Mouse (Mus musculus): ENCODE measurements around the gene Slc22a14.
A peak's percentile ranks its signal among the peaks of the same experiment; 100 is the strongest.
"Not testable (repeated sequence)": the region's sequence is repeated elsewhere in the genome, so short reads cannot be mapped to it uniquely, and the experiment has no call there.

Gene Slc22a14

GRCm38 (mm10) chr9:119322289-119323259 is 42.8 kb downstream of the Slc22a14 start, which contains the start of gene Oxsr1:
TSS of gene Oxsr1 (minus strand) at chr9:119322427.
- peak; percentile 98 for DNase-seq (ENCODE audit: low read depth, low spot score)

DNA sequence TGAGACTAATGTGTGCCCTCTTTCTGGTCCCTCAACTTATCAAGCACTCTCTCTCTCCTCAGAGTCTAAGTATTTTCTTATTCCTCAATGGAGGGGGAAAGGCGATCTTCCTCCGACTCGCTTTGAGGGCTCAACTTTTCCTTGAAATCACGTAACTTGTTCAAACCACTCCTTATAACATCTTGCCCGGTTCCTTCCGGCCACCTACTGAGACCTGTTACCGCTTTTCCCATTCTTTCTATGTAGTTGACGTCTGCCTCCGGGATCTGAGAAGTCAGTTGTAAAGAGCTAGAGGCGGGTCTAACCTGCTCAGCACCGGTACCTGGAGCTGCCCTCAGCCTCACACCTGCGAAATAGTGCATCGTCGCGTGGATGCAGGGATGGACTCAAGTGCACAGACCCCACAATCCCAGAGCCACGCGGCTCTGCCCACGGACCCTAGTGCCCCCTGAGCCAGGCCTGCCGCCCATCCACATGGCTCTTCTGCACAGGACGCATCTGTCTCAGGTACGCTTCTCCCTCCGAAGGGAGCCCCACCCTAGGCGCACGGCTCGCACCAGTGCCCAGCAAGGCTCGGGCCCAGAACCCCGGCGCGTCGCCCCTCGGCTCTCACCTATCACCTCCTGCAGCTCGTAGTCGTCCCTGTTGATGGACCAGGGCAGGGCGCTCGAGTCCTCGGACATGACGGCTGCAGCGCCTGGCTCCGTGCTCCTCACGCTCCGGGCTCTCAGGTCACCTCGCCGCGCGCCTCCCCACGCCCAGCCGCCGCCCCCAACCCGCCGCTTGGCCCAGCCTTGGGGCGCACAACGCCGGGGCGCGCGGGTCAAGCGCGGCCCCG is 43.7 kb downstream of the Slc22a14 start:
- no peak for DNase-seq (ENCODE audit: low read depth, low spot score)

GRCm38 (mm10) chr9:119320946-119321345 is 44.4 kb downstream of the Slc22a14 start:
- no peak for DNase-seq (ENCODE audit: low read depth, low spot score)

- no peak for DNase-seq (ENCODE audit: low read depth, low spot score)
Measured at GRCm38 (mm10) chr9:119320446-119320845, 44.9 kb downstream of the Slc22a14 start.

GRCm38 (mm10) chr9:119318891-119319290 is 46.5 kb downstream of the Slc22a14 start:
- no peak for DNase-seq (ENCODE audit: low read depth, low spot score)

DNA sequence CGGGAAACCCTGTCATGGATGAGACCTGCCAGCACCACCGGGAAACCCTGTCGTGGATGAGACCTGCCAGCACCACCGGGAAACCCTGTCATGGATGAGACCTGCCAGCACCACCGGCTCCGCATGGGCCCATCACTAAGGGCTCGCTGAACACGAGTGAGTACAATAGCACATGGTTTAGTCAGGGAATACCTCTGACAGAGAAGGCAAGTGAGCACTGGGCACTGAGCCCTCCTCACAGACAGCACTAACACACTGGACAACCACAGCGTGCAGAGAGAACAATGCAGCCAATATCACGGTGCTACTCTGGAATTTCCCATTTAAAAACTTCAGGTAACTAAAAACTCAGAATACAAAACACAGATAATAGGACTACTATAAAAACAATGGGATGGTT is 52.3 kb downstream of the Slc22a14 start:
- no peak for DNase-seq (ENCODE audit: low read depth, low spot score)

DNA sequence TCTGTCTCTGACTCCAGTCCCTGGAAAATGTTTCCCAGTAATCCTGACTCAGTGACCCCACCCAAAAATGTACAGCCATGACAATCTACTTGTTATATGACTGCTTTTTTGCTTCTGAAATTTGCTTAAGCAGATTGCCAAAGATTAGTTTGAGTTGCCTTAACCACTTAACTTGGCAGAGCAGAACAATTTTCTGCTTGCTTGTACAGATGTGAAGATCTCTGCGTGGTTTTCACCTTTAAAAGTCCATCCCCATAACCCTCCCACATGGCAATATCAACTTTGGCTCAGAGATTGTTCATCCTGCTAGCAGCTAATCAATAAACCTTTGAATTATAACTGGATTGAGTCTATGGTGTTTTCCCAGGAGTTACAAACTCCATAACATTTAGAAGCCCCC is 56.3 kb downstream of the Slc22a14 start:
- no peak for DNase-seq (ENCODE audit: low read depth, low spot score)

- DNase-seq (ENCODE audit: low read depth, low spot score), result no peak
Measured at GRCm38 (mm10) chr9:119305863-119306262, 59.5 kb downstream of the Slc22a14 start.

DNA sequence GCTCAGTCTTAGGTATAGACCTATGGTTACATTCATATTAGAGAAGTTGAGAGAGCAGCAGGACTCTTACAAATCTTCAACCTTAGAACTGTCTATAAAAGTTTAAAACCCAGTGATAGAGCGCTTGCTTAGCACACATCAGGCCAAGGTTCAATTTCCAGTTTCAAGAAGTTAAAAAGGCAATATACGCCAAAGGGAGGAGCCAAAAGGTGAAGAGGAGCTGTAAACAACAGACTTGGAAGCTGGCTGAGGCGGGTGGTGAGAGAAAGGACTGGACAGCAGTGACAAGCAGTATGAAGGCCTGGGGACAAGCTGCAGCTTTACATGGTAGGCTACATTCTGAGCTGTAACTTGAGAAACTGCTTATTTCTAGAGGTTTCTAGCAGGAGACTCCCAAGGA is 66.8 kb downstream of the Slc22a14 start:
- DNase-seq (ENCODE audit: low read depth, low spot score), result no peak

DNA sequence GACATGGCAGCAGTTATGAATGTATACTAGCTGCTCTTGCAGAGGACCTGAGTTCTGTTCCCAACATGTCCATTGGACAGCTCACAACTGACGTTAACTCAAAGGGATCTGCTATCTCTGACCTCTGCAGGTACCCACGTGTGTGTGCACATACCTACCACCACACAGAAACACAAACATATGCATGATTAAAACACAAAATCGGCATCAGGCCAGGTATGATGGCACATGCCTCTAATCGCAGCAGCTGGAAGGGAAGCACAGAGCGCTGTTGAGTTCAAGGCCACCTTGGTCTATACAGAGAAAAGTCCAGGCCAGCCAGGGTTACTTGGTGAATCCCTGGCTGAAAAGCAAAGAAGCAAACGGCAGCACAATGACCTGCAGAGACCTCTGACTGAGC is 67.7 kb downstream of the Slc22a14 start:
- DNase-seq (ENCODE audit: low read depth, low spot score), result no peak

GRCm38 (mm10) chr9:119290791-119291190 is 74.6 kb downstream of the Slc22a14 start:
- DNase-seq (ENCODE audit: low read depth, low spot score), result no peak

DNA sequence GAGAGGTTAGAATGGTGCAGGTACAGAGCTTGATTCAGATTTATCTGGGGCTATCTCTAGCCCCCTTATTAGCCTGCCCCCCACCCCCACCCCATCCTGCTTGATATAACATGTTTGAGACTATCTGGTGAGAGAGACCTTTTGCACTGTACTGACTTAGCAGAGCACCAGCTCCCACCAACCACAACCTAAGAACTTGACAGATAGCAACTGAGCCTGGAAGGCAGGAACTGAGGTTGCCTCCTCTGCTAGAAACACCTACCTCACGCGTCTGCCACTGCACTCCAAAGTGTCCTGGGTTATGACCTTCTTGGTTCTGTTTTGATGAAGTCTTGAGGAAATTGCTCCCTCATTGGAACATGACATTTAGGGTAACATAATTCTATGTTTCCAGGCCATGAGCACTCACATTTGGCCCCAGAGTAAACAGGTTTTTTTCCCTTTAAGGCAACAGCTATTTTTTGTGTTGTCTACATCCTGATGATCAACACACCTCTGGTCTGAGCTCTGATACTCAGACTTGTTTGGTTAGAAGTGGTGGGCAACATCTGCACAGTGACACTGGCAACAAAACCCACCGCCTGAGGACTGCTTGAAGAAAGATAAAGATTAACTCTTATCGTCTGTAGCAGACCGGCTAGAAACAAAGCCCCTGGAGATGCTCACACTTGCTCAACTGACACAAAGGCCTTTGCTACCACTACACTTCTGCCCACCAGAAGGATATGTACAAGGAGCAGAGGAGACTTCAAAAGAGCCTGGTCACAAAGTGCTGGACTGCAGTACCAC is 84.3 kb downstream of the Slc22a14 start:
- no peak for DNase-seq (ENCODE audit: low read depth, low spot score)

GRCm38 (mm10) chr9:119278031-119278430 is 87.3 kb downstream of the Slc22a14 start:
- no peak for DNase-seq (ENCODE audit: low read depth, low spot score)

DNA sequence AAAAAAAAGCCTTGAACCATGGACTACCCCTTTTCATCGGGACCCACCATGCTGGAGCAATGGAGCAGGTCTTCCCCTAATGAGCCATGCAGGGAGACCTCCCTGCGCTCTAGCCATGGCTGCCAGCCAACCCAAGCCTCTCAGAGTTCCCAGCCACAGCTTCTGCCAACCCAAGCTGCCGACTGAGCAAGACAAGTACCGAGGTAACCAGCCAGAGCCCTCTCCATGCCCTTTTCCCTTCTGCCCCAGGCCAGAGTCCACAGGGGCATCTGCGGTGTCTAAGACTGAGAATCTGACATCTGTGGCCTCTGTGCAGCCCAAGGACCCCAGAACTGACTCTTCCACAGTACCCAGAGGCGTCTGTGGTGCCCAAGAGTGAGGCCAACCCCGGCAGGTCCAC is 89.0 kb downstream of the Slc22a14 start:
- no peak for DNase-seq (ENCODE audit: low read depth, low spot score)

DNA sequence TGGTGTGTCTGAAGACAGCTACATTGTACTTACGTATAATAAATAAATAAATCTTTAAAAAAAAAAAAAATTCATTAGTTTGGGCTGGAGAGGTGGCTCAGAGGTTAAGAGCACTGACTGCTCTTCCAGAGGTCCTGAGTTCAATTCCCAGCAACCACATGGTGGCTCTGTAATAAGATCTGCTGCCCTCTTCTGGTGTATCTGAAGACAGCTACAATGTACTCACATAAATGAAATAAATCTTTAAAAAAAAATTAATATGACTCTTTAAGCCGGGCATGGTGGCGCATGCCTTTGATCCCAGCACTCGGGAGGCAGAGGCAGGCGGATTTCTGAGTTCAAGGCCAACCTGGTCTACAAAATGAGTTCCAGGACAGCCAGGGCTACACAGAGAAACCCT is 90.5 kb downstream of the Slc22a14 start:
- DNase-seq (ENCODE audit: low read depth, low spot score), result not testable (repeated sequence)

DNA sequence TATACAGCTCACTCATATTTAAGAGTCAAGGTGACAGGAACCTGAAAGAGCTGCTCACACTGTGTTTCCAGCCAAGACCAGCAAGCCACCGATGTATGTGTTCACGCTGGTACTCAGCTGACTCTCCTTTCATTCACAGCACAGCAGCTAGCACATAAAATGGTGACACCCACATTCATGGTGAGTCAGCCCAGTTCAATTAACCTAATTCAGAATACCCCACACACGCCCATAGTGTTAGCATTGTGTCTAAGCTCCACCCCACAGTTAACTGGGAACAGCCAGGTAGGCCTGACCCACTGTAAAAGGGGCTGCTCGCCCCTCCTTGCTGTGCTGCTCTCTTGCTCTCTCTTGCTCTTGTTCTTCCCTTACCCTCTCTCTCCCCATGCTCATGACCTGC is 93.9 kb downstream of the Slc22a14 start:
- DNase-seq (ENCODE audit: low read depth, low spot score), result no peak

DNA sequence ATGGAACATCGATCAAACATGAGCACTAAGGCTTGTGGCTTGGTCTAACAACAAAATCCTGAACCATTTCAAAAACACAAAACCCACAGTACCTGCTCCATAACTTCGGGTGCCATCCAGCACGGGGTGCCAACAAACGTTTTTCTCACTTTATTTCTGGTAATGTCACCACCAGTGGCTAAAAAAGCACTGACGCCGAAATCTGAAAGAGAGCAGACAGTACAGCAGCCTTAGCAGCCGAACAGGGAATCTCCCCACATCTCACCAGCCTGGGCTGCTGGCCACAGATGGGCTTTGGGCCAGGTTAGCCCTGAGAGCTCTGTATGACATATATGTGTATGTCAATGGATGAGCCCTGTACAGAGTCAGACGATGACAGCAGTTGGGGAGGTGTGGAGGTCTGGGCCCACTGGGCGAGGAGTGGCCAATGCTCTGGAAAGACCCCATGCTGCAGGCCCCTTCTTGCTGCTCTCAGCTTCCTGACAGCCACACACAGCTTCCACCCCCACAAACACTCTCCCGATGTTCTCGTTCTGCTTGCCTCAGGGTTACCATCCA is 96.7 kb downstream of the Slc22a14 start:
- DNase-seq (ENCODE audit: low read depth, low spot score), result no peak

DNA sequence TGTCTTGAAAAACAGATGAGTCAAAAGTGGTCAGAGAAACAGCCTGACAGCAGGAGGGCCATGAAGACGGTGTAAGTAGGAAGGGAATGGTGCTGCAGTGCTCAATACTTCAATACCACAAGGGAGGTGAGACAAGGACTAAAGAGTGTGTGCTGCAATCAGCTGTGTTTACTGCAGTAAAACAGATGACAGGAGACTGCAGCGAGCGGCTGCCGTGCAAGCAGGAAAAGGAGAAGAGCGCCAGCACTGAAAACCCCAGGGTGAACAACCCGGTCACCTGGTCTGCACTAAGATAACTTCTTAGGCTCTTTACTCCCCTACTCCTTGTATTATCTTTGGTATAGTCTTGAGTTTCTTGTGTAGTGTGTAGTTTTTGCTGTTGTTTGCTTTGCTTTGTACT is 97.2 kb downstream of the Slc22a14 start:
- no peak for DNase-seq (ENCODE audit: low read depth, low spot score)

DNA sequence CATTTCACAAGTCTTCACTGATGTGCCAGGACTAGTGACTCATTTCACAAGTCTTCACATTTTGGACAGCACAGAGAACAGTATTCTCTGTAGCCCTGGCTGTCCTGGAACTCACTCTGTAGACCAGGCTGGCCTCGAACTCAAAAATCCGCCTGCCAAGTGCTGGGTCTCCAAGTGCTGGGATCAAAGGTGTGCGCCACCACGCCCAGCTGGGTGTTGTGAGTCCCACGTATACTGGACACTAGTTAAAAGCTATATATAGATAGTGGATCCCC is 99.3 kb downstream of the Slc22a14 start:
- peak; percentile 10 for DNase-seq (ENCODE audit: low read depth, low spot score)

DNA sequence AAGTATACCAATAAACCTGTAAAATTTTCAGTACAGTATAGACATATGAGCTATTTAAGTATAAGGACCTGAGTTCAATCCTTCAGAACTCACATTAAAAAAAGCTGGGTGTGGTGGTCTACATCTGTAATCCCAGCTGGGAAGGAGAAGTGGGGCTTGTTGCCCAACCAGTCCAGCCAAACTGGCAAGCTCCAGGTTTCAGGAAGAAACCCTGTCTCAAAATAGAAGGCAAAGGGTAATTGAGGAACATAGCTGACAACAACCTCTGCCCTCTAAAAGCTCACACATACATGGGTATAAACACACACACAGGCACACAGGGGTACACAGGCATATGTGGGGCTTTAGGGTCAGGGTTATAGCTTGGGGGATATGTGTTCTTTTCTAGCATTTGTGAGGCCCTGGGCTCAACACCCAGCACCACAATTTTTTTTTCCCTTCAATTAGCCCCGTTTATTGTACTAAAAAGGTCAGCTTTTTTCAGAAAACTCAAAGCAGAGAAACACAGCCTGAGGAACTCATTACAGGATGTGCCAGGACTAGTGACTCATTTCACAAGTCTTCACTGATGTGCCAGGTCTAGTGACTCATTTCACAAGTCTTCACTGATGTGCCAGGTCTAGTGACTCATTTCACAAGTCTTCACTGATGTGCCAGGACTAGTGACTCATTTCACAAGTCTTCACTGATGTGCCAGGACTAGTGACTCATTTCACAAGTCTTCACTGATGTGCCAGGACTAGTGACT is 99.8 kb downstream of the Slc22a14 start:
- peak; percentile 24 for DNase-seq (ENCODE audit: low read depth, low spot score)

DNA sequence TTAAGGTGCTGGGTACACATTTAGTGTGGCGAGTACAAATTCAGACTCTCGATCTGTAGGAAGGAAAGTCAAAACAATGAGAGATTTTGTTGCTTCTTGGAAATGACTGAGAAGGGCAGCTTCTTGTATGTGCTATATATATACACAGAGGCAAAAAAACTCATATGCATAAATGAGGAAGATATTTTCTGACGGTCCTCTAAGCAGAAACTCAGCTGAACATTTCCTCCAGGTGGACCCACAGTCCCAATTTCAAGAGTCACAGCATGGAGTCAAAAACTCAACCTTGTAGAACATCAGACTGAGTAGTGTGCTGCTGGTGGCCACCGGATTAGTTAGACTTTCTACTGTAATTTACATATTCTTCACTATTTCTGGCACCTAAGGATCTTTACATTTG is 102.3 kb downstream of the Slc22a14 start:
- no peak for DNase-seq (ENCODE audit: low read depth, low spot score)
